Mouse (Mus musculus) kidney, adult 8-10 months (tissue): ENCODE measurements around the gene Pate4.
"Not testable (repeated sequence)": the region's sequence is repeated elsewhere in the genome, so short reads cannot be mapped to it uniquely, and the experiment has no call there.

Experiments used
- DNase-seq, 2 experiments: peaks; one replicate each; pipeline ENCODE4 v3.0.0; 2022

The Pate4 gene

DNA sequence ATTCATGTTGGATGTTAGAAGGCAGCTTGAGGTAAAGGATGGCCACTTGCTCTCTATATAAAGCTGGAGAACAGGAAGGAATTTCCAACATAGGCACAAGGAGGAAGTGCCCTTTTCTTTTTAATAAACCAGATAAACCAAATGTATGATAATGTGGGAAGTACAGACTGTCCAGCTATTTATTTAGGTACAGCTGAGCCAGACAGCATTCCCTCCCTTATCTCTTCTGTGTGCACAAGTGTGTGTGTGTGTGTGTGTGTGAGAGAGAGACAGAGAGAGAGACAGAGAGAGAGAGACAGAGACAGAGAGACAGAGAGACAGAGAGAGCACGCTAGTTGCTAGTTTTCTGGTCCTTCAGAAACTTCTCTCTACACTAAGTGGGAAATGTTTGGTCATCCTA is at the start of gene Pate4:
Gene Pate4, minus strand, starts transcription at position 101 of the 400 bp plus-strand sequence.
- DNase-seq, result no peak

DNA sequence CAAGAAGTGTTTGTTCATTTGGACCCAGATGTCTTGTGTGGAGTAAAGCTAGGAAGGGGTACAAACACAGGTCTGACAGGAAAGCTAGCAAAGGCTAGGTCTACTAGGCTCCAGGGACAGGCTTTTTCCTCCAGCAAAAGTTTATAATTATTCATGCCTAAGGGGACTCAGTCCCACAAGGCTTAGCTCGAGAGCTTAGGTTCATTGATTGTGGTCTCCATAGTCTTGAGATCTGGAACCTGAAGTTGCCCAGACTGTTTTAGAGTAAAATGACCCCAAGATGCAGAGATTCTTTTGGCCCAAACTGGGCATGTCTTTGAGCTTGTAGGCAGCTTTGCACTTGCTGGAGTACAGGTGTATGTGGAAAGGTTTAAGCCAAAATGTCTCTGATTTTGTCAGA is 36.4 kb upstream of the Pate4 start, which contains the start of gene Pate3:
Gene Pate3, minus strand, starts transcription at position 101 of the 400 bp plus-strand sequence.
- no peak for DNase-seq

DNA sequence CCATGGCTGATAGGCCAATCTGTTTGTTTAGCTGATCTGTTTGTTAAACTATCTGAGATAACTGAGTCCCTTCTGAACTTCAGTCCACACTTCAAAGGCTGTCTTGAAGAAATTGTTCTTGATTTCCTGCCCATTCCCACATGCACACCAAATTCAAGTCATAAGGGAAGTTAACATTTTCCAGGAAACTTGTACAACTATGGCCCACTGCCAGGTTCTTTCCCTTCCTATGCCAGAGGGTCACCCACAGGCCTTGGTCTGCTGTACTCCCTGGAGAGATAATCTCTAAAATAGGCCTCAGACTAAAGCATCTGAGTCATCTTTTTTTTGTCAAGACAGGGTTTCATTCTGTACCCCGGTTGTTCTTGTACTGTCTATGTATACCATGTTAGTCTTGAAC is 21.2 kb upstream of the Pate4 start:
- peak; percentile 3 to 14 for DNase-seq

DNA sequence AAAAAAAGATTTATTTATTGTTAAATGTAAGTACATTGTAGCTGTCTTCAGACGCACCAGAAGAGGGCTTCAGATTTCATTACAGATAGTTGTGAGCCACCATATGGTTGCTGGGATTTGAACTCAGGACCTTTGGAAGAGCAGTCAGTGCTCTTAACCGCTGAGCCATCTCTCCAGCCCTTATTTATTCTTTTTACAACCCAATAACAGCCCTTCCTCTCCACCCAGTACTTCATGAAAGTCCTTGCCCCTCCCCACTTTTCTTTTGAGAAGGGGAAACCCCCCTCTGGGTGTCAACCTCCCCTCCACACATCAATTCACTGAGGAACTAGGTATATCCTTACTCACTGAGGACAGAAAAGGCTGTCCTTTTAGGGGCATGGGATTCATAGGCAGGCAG is 5.0 kb upstream of the Pate4 start:
- DNase-seq, result not testable (repeated sequence)

DNA sequence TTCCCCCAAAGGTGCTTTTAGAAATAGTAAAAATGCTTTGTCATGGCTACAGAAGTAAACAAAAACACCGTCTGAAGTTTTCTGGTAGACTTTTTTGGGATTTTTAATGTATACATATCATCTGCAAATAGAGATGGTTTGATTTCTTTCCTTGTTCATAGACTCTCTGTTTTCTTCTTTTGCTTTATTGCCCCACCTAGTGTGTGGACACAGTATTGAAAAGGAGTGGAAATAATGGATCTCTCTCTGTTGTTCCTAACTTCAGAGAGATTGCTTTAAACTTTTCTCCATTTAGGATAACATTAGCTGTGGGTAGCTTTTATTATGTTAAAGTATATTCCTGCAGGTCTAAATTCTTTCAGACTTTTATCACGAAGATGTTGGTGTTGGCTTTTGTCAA is 2.3 kb upstream of the Pate4 start:
- no peak for DNase-seq

DNA sequence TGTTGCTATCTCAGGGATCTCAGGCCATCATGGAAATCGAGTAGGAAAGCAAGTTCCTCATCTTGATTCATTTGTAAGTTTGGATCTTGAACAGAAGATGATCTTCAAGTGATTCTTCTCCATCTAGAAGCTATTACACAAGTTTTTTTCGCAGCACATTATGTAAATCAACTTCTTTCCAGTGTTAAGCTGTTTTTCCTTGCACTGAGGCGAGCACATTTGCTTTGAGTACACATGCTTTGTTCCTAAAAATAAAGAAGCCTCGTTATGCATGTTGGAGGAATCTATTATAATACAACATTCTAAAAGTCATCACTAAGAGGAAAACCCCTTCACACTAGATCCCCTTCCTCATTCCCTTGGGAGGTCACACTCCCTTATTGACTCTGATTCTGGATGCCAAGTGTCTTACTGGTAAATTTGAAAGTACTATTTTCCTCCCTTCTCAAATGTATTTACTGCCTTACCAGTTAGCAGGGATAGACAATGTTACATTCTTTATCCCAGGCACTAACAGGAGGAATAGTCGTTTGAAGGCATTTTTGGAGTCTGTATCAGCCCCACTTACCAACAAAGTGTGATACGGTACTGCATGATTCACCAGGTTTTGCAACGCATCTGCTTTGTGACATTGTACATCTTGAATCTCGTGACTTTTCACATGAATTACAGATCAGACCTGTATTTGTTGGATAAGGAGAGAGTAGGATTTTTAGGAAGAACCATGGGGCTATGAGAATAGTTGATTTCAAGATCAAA is 3.9 kb downstream of the Pate4 start:
- DNase-seq, result no peak

DNA sequence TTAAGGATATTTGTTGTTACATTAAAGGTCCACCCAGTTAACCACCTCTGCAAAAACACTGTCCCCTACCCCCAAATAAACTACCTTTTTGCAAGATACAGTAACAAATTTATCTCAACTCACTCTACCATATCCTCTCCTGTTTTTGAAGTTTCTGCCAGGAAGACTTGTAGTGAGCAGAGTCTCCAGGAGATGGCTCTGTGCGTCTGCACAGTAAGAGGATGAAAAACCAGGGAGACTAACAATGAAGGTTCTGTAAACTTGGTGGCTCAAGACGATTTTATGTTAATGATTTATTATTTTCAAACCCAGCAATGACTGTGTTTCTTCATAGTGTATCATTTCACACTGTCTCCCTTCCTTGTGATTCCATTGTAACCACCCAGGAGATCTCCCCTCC is 18.8 kb downstream of the Pate4 start:
- peak in 1 of 2 experiments; percentile 57 for DNase-seq

DNA sequence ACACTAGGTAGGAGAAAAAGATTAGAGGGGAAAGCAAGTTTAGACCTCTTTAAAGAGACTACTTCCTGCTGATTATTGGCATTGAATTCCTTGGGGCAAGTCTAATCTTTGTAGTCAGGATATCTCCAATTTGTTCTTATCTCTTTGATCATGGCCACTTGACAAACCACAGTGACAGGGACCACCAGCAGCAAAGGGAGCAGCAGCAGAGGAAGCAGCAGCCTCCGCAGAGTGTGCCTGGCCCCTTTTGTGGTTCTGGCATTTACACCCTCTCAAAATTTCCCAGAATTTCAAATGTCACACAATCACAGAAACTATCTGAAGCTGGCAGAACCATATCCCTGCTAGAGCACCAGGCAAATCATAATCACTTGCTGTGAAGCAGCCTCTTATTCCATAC is 24.1 kb downstream of the Pate4 start:
- no peak for DNase-seq

DNA sequence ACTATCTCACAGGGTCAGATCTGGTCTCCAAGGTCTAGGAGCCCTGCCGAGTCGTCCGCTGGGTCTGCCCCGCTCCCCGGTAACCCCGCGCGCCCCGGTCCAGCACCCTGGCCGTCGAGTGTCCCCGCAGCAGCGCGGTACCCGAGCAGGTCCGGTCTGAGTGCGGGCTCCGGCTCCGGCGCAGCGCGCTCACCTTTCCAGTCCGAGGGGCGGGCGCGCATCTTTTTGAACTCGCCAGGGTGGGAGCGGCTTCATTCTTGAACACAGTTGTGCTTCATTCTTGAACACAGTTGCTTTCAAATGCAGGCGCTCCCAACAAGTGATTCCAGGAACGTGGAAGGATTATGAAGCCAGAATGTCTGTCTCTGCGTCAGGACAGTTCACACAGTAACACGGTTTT is 37.3 kb downstream of the Pate4 start:
- no peak for DNase-seq

DNA sequence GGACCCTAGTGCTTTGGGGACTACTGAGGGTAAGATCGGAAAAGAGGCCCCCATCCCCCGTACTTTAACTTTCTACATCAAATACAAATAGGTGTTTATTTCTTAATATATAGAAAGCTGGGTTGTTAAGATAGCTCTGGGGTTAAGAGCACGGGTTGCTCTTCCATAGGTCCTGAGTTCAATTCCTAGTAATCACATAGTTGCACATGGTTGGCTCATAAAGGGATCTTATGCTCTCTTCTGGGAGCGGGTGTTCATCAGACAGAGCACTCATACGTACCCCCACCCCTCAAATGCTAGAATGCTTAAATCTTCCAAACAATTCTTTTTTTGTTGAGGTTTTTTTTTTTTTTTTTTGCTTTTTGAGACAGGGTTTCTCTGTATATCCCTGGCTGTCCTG is 41.1 kb downstream of the Pate4 start:
- no peak for DNase-seq

DNA sequence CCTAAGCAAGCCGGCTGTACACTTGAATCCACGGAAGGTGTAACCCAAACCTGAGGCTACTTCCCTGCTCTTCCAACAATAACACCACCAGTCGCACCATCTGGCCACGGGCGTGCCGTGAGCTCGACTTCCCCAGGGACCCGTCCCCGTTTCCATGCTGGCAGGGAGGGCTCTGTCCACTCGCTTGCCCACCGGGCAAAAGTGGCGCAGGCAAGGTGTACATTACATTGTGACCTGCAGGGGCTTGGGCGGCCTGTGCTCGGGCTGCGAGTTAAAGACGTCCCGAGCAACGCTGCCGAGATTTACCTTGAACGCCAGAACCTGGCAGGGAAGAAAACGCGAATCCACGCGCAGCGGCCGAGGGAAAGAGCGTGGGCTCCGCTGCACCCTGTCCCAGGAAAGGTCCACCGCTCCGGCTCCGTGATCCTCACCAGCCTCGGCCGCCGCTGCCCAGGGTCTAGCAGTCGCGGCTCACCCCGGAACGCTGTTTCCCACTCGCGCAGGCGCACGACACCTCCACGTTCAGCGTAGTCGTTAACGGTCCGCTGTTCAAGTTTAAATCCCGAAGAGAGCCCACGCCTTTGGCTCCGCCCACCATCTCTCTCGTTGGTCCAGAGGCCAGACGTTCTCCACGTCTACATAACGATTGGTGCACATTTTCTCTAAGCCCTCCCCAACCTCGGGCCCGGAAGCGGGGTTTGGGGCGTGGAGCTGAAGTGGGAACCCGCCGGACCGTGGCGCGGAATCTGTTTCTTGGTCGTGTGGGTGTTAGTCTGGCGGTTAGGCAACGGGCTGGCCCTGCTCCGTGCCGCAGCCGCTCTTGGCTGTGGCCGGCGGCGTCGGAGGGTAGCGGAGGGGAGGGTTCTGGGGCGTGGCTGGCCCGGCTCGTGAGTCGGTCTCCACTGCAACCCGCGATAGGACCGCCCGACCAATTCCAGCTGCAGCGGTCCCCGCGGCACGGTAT is 41.9 kb downstream of the Pate4 start, which contains the start of the genes Pate2 and Hyls1:
Gene Pate2, plus strand, starts transcription at position 714 of the 964 bp plus-strand sequence.
Gene Hyls1, minus strand, starts transcription at position 828 of the 964 bp plus-strand sequence.
- peak; percentile 95 to 96 for DNase-seq

DNA sequence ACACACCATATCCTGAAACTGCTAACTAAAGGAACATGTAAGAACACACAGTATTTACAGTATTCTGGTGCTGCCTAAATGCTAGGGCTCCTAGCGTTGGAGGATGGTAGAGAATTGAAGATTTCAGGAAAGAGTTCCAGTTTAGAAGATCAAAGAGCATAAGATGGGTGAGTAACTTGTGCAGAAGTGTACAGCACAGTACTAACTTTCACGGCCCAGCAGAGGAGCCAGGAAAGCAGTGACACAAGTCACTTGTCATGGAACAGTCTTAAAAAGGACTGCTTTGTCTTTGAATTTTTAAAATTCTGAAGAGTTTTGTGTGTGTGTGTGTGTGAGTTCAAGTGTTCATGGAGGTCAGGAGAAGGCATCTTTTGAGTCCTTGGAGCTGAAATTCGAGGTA is 43.7 kb downstream of the Pate4 start:
- DNase-seq, result no peak

DNA sequence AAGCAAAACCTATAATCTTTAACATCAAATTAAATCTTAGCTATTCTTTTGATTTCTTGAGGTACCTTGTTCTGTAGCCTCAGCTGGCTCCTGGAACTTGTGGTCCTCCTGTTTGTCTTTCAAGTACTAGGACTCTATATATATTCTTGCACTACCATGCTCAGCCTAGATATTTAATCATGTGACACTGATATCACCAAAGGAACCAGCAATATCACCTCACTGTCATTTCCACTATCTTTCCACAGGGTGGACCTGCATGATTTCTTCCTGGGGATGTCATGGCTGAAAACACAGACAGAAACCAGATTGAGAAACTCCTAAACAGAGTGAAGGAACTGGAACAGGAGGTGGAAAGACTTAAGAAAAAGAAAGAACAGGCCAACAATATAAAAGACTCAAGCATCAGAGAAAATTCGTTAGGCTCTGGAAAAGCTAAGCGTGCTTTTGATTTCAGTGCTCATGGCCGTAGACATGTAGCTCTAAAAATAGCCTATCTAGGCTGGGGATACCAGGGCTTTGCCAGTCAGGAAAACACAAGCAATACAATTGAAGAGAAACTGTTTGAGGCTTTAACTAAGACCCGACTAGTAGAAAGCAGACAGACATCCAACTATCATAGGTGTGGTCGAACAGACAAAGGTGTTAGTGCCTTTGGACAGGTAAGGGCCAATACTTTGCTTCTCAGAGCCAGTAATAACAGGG is 47.1 kb downstream of the Pate4 start:
- DNase-seq, result no peak

DNA sequence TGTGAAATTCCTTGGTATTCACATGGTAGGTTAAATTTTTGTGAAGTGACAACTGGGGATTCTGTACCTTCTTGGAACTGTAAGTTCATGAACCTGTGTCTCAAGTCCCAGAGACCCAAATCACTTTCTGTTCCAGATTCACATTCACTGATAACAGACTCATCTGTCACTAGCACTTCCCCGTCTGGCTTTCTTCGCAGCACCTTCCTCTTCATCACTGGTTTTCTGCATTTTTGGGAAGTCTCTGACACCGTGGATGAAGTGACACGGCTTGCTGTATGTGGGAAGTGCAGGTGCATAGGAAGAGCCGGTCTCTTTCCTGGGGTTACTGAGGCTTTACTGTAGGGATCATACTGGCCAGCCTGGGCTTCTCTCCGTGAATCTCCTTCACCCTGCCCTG is 50.2 kb downstream of the Pate4 start:
- DNase-seq, result no peak

DNA sequence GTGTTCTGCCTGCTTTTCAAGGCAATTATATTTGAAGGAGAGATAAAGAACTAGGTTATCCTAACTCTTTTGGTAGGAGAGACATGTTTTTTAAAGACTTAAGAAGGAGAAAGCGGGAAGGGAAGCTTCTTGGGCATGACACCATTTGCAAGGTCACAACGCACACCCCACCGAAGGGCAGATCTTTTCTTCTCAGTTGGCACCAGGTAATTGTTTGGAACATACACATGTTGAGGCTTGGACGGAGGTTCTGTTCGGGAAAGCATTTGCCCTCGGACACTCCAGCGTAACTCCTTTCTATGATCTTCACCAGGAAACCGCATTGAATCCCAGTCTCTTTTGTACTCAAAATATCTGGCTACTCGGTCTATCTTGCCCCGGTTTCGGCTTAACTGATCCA is 50.7 kb downstream of the Pate4 start:
- no peak for DNase-seq

DNA sequence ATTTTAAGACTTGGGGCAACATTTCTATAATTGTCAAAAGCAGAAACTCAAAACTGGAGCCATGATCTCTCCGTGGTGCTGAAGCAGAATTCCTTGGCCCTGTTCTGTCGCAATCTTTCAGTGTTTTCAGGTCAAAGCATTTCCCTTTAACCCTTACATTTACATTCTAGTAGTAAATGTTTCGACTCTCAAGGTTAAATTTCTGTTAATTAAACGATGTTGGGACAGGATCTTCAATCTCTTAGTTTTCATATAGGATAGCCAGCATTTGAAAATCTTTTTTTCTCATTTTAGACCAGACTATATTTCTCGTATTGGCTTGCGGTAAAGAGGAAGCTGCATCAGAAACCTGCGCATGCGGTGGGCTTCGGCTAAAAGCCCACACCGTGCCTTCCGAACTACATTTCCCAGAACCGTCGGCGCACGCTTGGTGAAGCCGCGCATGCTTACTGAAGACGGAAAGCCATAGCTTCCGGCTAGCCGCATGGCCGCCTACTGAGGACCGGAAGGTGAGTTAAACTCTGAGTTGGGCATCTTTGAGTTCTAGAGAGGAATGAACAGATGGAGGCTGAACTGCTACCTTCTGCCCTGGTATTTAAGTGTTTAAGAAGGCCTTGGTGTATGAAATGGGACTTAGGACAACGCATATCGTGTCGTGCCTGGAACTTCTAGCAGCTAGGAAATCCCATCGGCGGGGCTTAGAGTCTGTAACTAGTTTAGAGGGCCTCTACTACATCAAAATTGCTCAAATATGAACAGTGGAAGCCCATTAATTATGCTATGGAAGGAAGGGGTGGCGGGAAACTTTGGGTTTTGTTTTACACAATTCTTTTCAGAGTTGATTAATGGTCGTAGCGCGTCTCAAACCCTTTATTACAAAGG is 52.5 kb downstream of the Pate4 start:
- peak; percentile 68 to 77 for DNase-seq

DNA sequence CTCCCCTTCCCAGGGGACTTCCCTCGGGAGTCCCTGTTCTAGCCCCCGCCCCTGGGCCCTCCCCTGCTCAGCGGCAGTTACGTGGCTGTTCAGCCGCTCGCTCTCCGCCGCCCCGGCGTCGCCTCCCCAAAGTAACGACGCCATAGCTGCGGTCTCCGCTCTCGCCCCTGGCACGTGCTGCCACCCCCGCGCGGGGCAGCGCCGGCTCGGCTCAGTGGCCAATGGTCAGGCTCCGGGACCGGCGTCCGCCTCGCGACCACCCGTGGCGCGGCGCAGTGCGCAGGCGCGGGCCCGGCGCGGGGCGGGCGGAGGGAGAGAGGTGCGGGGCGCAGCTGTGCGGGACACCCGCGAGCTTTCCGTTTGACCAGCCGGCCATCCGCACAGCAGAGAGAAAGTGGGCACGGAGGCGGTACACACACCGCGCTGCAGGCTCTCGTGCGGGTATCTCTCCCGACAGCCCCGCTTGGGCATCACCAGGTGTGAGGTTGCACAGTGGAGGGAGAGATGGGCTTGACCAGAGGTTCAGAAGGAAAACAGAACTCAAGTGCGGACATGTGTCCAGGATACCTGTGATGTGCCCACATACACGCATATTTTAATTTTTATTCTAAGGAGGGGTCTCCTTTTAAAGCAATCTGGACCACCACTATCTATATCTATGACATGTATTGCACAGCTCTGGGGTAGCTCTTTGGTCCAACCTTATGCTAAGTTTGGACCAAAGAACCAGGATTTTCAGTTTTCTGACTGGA is 53.3 kb downstream of the Pate4 start, which contains the start of the genes Ddx25 and Pus3:
Gene Ddx25, minus strand, starts transcription at position 272 of the 752 bp plus-strand sequence.
Gene Pus3, plus strand, starts transcription at position 339 of the 752 bp plus-strand sequence.
- no peak for DNase-seq
